Mouse (Mus musculus) intestine, embryonic 14.5 days (tissue): ENCODE data around the gene Spa17. TPM values are rescaled to one million over a fixed set of nuclear protein-coding genes. Genes with fewer than 3 reads are reported as not detected.

Experiments
- polyA plus RNA-seq: library from polyadenylated mRNA; unstranded; fragments of >200 nt; fragmentation: Nextera tagmentation; extraction: Ambion mirVana; gene quantifications from 2 replicates; pipeline ENCODE4 v1.2.1, GENCODE M21; 2014

The Spa17 gene
- polyA plus RNA-seq, 1 experiment from 2014 or later = 4.7 TPM

Other genes with a start within 250 kb of the Spa17 start
- not detected in 2 replicates for gene Hepacam, start 246.4 kb downstream of the Spa17 start, polyA plus RNA-seq
- 9.8 and 12.8 TPM in 2 replicates for gene Robo4, start 211.8 kb downstream of the Spa17 start, polyA plus RNA-seq
- not detected in 2 replicates for gene Robo3, start 180.5 kb downstream of the Spa17 start, polyA plus RNA-seq
- gene Msantd2, start 124.4 kb downstream of the Spa17 start, polyA plus RNA-seq = 28.7 and 29.5 TPM in 2 replicates
- 47.2 and 50.4 TPM in 2 replicates for gene Esam, start 85.6 kb downstream of the Spa17 start, polyA plus RNA-seq
- 2.9 and 6.3 TPM in 2 replicates for gene Vsig2, start 74.5 kb downstream of the Spa17 start, polyA plus RNA-seq
- gene Nrgn, start 60.8 kb downstream of the Spa17 start, polyA plus RNA-seq = 2.5 and 3.4 TPM in 2 replicates
- 12.2 and 13.0 TPM in 2 replicates for gene Siae, start 58.0 kb downstream of the Spa17 start, polyA plus RNA-seq
- gene Tbrg1, start 43.6 kb upstream of the Spa17 start, polyA plus RNA-seq = 166 and 169 TPM in 2 replicates
- gene Panx3, start 55.5 kb upstream of the Spa17 start, polyA plus RNA-seq = not detected in 2 replicates
- not detected in 2 replicates for gene Olfr160, start 102.5 kb upstream of the Spa17 start, polyA plus RNA-seq
- not detected in 2 replicates for gene Olfr874, start 131.4 kb upstream of the Spa17 start, polyA plus RNA-seq
- gene Olfr875, start 158.1 kb upstream of the Spa17 start, polyA plus RNA-seq = not detected in 2 replicates
- gene Olfr876, start 189.3 kb upstream of the Spa17 start, polyA plus RNA-seq = not detected in 2 replicates
- gene Olfr877, start 240.5 kb upstream of the Spa17 start, polyA plus RNA-seq = not detected in 2 replicates